25 mouse cellular contexts compared by ENCODE assay signal in genomic region chr12:94334671-94335070, GRCm38 (mm10).
DNase-seq lines count a peak whose midpoint lies in the region; ATAC-seq lines count a peak whose summit lies in the region.
"Had no signal": no experiment of that assay in that cellular context is flagged by ENCODE, and none has a peak within 500 bp of the region (broad histone marks: within the 10 kb centered on the region; RNA-seq: fewer than 3 reads in every experiment).

No protein-coding gene starts in this region.

- intact Hi-C loops in heart, postnatal 14 days (cut with DNase I) = no loop called here

- 26% methylated on average over 3 of the region's 3 CpGs for WGBS in heart, embryonic 12.5 days
- 24% methylated on average over 3 of the region's 3 CpGs for WGBS in heart, embryonic 15.5 days
- 86% methylated on average over 3 of the region's 3 CpGs for WGBS in midbrain, embryonic 13.5 days

- H3K9ac ChIP-seq in heart, embryonic 12.5 days = no peak overlapping the region
- H3K9ac ChIP-seq in heart, embryonic 15.5 days = no peak overlapping the region
- H3K9ac ChIP-seq in midbrain, embryonic 13.5 days (replicated peaks) = no peak overlapping the region
- H3K9ac ChIP-seq: forebrain, embryonic 13.5 days; hindbrain, embryonic 12.5 days; hindbrain, embryonic 15.5 days had no signal

- peak; percentile 71 for ATAC-seq in heart, embryonic 12.5 days (ENCODE audit: insufficient number of reproducible peaks, low FRiP score)
- ATAC-seq in heart, embryonic 15.5 days (replicated peaks; ENCODE audit: insufficient number of reproducible peaks, insufficient read depth, low FRiP score, low read depth) = no peak
- ATAC-seq in midbrain, embryonic 13.5 days = no peak
- ATAC-seq: forebrain, embryonic 13.5 days; forebrain, embryonic 16.5 days; intestine, postnatal 0 days; Patski had no signal

- peaks cover 7% of the 10 kb centered on the region for H3K4me1 ChIP-seq in heart, embryonic 12.5 days (replicated peaks)
- H3K4me1 ChIP-seq in heart, embryonic 15.5 days (replicated peaks) = peaks cover 3% of the 10 kb centered on the region; the same call in 1 of the 2 replicates
- H3K4me1 ChIP-seq in midbrain, embryonic 13.5 days (replicated peaks) = no peaks in the 10 kb centered on the region
- H3K4me1 ChIP-seq: forebrain, embryonic 10.5 days; forebrain, embryonic 13.5 days; hindbrain, embryonic 12.5 days; hindbrain, embryonic 15.5 days had no signal

- DNase-seq in heart, adult 8-10 months (ENCODE audit: low spot score) = peak; percentile 20
- DNase-seq in heart, postnatal 14 days = no peak
- peak; percentile 23 for DNase-seq in 416B (ENCODE audit: low read depth)
- DNase-seq in B cell, adult 2 months = no peak
- no peak for DNase-seq in thymus, postnatal 25 days
- DNase-seq: adrenal gland, postnatal 10 days; adrenal gland, postnatal 36 days; cerebellum, adult 18-20 months; cerebellum, adult 9-10 months; cerebellum, postnatal 14 days; gastrocnemius, postnatal 10 days; gastrocnemius, postnatal 36 days; kidney, adult 2 months had no signal

- no peaks in the 10 kb centered on the region for H3K27me3 ChIP-seq in heart, embryonic 12.5 days (replicated peaks)
- no peaks in the 10 kb centered on the region for H3K27me3 ChIP-seq in heart, embryonic 15.5 days
- no peaks in the 10 kb centered on the region for H3K27me3 ChIP-seq in midbrain, embryonic 13.5 days
- H3K27me3 ChIP-seq: CH12.LX; forebrain, embryonic 13.5 days; hindbrain, embryonic 12.5 days; hindbrain, embryonic 15.5 days; Patski had no signal

- H3K4me2 ChIP-seq in heart, embryonic 12.5 days = no peak overlapping the region
- no peak overlapping the region for H3K4me2 ChIP-seq in heart, embryonic 15.5 days
- no peak overlapping the region for H3K4me2 ChIP-seq in midbrain, embryonic 13.5 days (replicated peaks)
- H3K4me2 ChIP-seq: forebrain, embryonic 13.5 days; hindbrain, embryonic 12.5 days; hindbrain, embryonic 15.5 days had no signal

- no peaks in the 10 kb centered on the region for H3K9me3 ChIP-seq in heart, embryonic 12.5 days (replicated peaks)
- H3K9me3 ChIP-seq in heart, embryonic 15.5 days (replicated peaks) = no peaks in the 10 kb centered on the region
- no peaks in the 10 kb centered on the region for H3K9me3 ChIP-seq in midbrain, embryonic 13.5 days
- H3K9me3 ChIP-seq: forebrain, embryonic 10.5 days; forebrain, embryonic 13.5 days; hindbrain, embryonic 12.5 days; hindbrain, embryonic 15.5 days had no signal

- peak overlapping the region; percentile 87 for H3K27ac ChIP-seq in heart, embryonic 12.5 days (ENCODE audit: poor library complexity, severe bottlenecking)
- H3K27ac ChIP-seq in heart, embryonic 15.5 days = peak overlapping the region; percentile 74
- H3K27ac ChIP-seq in midbrain, embryonic 13.5 days = no peak overlapping the region
- H3K27ac ChIP-seq: forebrain, embryonic 10.5 days; forebrain, embryonic 13.5 days; hindbrain, embryonic 12.5 days; hindbrain, embryonic 15.5 days had no signal

- no peak overlapping the region for H3K4me3 ChIP-seq in heart, embryonic 12.5 days
- H3K4me3 ChIP-seq in heart, embryonic 15.5 days = no peak overlapping the region
- H3K4me3 ChIP-seq in midbrain, embryonic 13.5 days (replicated peaks) = no peak overlapping the region
- H3K4me3 ChIP-seq: forebrain, embryonic 10.5 days; forebrain, embryonic 13.5 days; hindbrain, embryonic 12.5 days; hindbrain, embryonic 15.5 days had no signal

- no peaks in the 10 kb centered on the region for H3K36me3 ChIP-seq in heart, embryonic 12.5 days
- H3K36me3 ChIP-seq in heart, embryonic 15.5 days = no peaks in the 10 kb centered on the region
- no peaks in the 10 kb centered on the region for H3K36me3 ChIP-seq in midbrain, embryonic 13.5 days
- H3K36me3 ChIP-seq: forebrain, embryonic 10.5 days; G1E; hindbrain, embryonic 12.5 days; hindbrain, embryonic 15.5 days had no signal

Comparison
In these comparisons a context has a peak if more than half of its experiments do, and no peak if none do; other contexts are left out.
1. DNase-seq: peak in heart, adult 8-10 months (single experiment) and 416B (single experiment); none in heart, postnatal 14 days (0 of 2), B cell, adult 2 months (0 of 2) and thymus, postnatal 25 days (single experiment).